Mouse (Mus musculus) intestine, embryonic 15.5 days (tissue): ENCODE measurements at regions not wholly inside any gene's neighbourhood (a gene's known extent, or its start where the extent isn't known, plus 50 kb on each side); places are given as distances from the start of the nearest gene placed in this dataset.

Source experiments
- ATAC-seq: fragments of 200-750 bp; cut with Nextera tagmentation; 2 replicates; pipeline ENCODE4 v1.8.0; 2017; ENCODE audit warnings: moderate TSS enrichment, moderate library complexity
- H3K27ac ChIP-seq: fragments of 300-500 bp; sonication (generic); 2 replicates; pipeline ENCODE4 v1.5.1; 2015; ENCODE audit warnings: mild to moderate bottlenecking, inconsistent platforms
- H3K27me3 ChIP-seq: fragments of 300-500 bp; sonication (generic); replicated peaks from 2 replicates; pipeline ENCODE4 v1.6.1; 2015; ENCODE audit warnings: inconsistent platforms
- H3K36me3 ChIP-seq: fragments of 300-500 bp; sonication (generic); 2 replicates; pipeline ENCODE4 v1.6.1; 2015; ENCODE audit warnings: inconsistent platforms
- H3K4me1 ChIP-seq: fragments of 300-500 bp; sonication (generic); replicated peaks from 2 replicates; pipeline ENCODE4 v1.6.1; 2015; ENCODE audit warnings: inconsistent platforms
- H3K4me2 ChIP-seq: fragments of 300-500 bp; sonication (generic); replicated peaks from 2 replicates; pipeline ENCODE4 v1.6.1; 2015; ENCODE audit warnings: mild to moderate bottlenecking, inconsistent platforms
- H3K4me3 ChIP-seq: fragments of 300-500 bp; sonication (generic); replicated peaks from 2 replicates; pipeline ENCODE4 v1.5.1; 2015; ENCODE audit warnings: inconsistent platforms
- H3K9ac ChIP-seq: fragments of 300-500 bp; sonication (generic); 2 replicates; pipeline ENCODE4 v1.6.1; 2015; ENCODE audit warnings: inconsistent platforms
- H3K9me3 ChIP-seq: fragments of 300-500 bp; sonication (generic); 2 replicates; pipeline ENCODE4 v1.6.1; 2016; ENCODE audit warnings: inconsistent platforms
- WGBS: fragments of 180-500 bp; shearing (Covaris S2); methylation state at CpG from one replicate; pipeline ENCODE4 v1.1.7; 2015; 5-methylcytosine and 5-hydroxymethylcytosine counted together

- H3K9ac ChIP-seq: no peak overlapping the region
- peak; percentile 77 for ATAC-seq
- no peak overlapping the region for H3K27ac ChIP-seq
- no peaks in the 10 kb centered on the region for H3K9me3 ChIP-seq
- no peak overlapping the region for H3K4me2 ChIP-seq
- 79% methylated on average over 3 of the region's 3 CpGs for WGBS
- no peaks in the 10 kb centered on the region for H3K27me3 ChIP-seq
- H3K4me1 ChIP-seq: no peaks in the 10 kb centered on the region
- no peak overlapping the region for H3K4me3 ChIP-seq
- no peaks in the 10 kb centered on the region for H3K36me3 ChIP-seq
These were observed 807.8 kb upstream of the Cadm2 start for GRCm38 (mm10) chr16:68428541-68428940.

- no peak for ATAC-seq
- Histone ChIP-seq H3K9me3 (no peaks in the 10 kb centered on the region), H3K36me3 (no peaks in the 10 kb centered on the region), H3K27ac (no peak overlapping the region), H3K9ac (no peak overlapping the region), H3K4me2 (no peak overlapping the region), H3K27me3 (no peaks in the 10 kb centered on the region), H3K4me1 (no peaks in the 10 kb centered on the region), H3K4me3 (no peak overlapping the region)
- 83% methylated on average over 3 of the region's 3 CpGs for WGBS
These were observed 806.8 kb upstream of the Cadm2 start for GRCm38 (mm10) chr16:68427522-68427921.

GRCm38 (mm10) chr16:68425276-68425675 lies 804.6 kb upstream of the Cadm2 start:
- Histone ChIP-seq H3K9me3 (no peaks in the 10 kb centered on the region), H3K4me2 (no peak overlapping the region), H3K36me3 (no peaks in the 10 kb centered on the region), H3K4me1 (no peaks in the 10 kb centered on the region), H3K27ac (no peak overlapping the region), H3K9ac (no peak overlapping the region), H3K27me3 (no peaks in the 10 kb centered on the region), H3K4me3 (no peak overlapping the region)
- no peak for ATAC-seq
- WGBS: 77% methylated on average over 1 of the region's 1 CpGs

GRCm38 (mm10) chr16:68401860-68402671 lies 781.4 kb upstream of the Cadm2 start:
- no peaks in the 10 kb centered on the region for H3K36me3 ChIP-seq
- no peaks in the 10 kb centered on the region for H3K27me3 ChIP-seq
- H3K9me3 ChIP-seq: no peaks in the 10 kb centered on the region
- no peak overlapping the region for H3K9ac ChIP-seq
- no peak overlapping the region for H3K4me3 ChIP-seq
- H3K4me2 ChIP-seq: no peak overlapping the region
- H3K4me1 ChIP-seq: no peaks in the 10 kb centered on the region
- no peak overlapping the region for H3K27ac ChIP-seq
- ATAC-seq: peak; percentile 66
- 58% methylated on average over 4 of the region's 4 CpGs for WGBS

GRCm38 (mm10) chr16:68400591-68400990 lies 779.9 kb upstream of the Cadm2 start:
- no peaks in the 10 kb centered on the region for H3K9me3 ChIP-seq
- H3K36me3 ChIP-seq: no peaks in the 10 kb centered on the region
- no peak for ATAC-seq

GRCm38 (mm10) chr16:68351088-68351487 lies 730.4 kb upstream of the Cadm2 start:
- Histone ChIP-seq H3K9me3 (no peaks in the 10 kb centered on the region), H3K36me3 (no peaks in the 10 kb centered on the region), H3K27ac (no peak overlapping the region), H3K4me1 (no peaks in the 10 kb centered on the region), H3K4me2 (no peak overlapping the region), H3K27me3 (no peaks in the 10 kb centered on the region), H3K4me3 (no peak overlapping the region), H3K9ac (no peak overlapping the region)
- ATAC-seq: 0 out of 2 replicates have a peak, but pooled peaks have one; percentile 23

More at GRCm38 (mm10) chr16:68400591-68400990, 779.9 kb upstream of the Cadm2 start:
- Histone ChIP-seq H3K4me3 (no peak overlapping the region), H3K27me3 (no peaks in the 10 kb centered on the region), H3K9ac (no peak overlapping the region), H3K27ac (no peak overlapping the region), H3K4me1 (no peaks in the 10 kb centered on the region), H3K4me2 (no peak overlapping the region)

- no peak overlapping the region for H3K9ac ChIP-seq
- no peaks in the 10 kb centered on the region for H3K9me3 ChIP-seq
- no peak for ATAC-seq
- H3K27me3 ChIP-seq: no peaks in the 10 kb centered on the region
- no peak overlapping the region for H3K27ac ChIP-seq
- no peaks in the 10 kb centered on the region for H3K4me1 ChIP-seq
- H3K4me3 ChIP-seq: no peak overlapping the region
- WGBS: 79% methylated on average over 1 of the region's 1 CpGs
- H3K36me3 ChIP-seq: no peaks in the 10 kb centered on the region
- H3K4me2 ChIP-seq: no peak overlapping the region
These were observed 718.3 kb upstream of the Cadm2 start for GRCm38 (mm10) chr16:68338970-68339369.
